Mouse (Mus musculus) ES-E14 (cell line): ENCODE data around the gene Slc6a3.

Experiments used
- CHD2 ChIP-seq: IDR thresholded peaks from 2 replicates; pipeline ENCODE4 v1.6.1; 2014; ENCODE audit warnings: mild to moderate bottlenecking, low read depth, low read length, inconsistent platforms
- ZNF384 ChIP-seq: IDR thresholded peaks from 2 replicates; pipeline ENCODE4 v1.6.1; 2012; ENCODE audit warnings: low read depth, low read length, inconsistent platforms

DNA sequence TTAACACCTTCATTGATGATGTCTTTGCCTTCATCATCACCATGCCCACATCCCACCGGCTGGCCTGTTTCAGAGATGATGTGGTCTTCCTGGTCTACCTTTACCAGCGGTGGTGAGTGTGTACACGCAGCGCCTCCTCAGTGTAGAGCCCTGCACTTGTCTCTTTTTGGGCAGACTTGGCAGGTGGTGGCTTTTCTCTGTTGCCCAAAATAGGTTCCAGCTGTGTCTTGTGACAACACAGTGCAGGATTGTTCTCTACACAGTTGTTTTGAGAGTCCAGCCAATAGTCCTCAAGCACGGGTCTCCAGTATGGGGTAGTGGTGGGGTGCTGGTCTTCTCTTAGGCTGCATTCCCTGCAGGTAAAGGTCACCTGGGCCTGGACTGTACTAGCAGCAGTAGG lies 81.9 kb downstream of the Slc6a3 start:
- TF ChIP-seq CHD2, result no peak
- no peak for TF ChIP-seq ZNF384
